Mouse (Mus musculus) testis, postnatal 10 days (tissue): ENCODE data around the gene Hhat.
A peak's percentile ranks its signal among the peaks of the same experiment; 100 is the strongest.

Experiments used
- DNase-seq: peaks from one replicate; pipeline ENCODE4 v3.0.0; 2021; ENCODE audit warnings: low spot score

The Hhat gene

DNA sequence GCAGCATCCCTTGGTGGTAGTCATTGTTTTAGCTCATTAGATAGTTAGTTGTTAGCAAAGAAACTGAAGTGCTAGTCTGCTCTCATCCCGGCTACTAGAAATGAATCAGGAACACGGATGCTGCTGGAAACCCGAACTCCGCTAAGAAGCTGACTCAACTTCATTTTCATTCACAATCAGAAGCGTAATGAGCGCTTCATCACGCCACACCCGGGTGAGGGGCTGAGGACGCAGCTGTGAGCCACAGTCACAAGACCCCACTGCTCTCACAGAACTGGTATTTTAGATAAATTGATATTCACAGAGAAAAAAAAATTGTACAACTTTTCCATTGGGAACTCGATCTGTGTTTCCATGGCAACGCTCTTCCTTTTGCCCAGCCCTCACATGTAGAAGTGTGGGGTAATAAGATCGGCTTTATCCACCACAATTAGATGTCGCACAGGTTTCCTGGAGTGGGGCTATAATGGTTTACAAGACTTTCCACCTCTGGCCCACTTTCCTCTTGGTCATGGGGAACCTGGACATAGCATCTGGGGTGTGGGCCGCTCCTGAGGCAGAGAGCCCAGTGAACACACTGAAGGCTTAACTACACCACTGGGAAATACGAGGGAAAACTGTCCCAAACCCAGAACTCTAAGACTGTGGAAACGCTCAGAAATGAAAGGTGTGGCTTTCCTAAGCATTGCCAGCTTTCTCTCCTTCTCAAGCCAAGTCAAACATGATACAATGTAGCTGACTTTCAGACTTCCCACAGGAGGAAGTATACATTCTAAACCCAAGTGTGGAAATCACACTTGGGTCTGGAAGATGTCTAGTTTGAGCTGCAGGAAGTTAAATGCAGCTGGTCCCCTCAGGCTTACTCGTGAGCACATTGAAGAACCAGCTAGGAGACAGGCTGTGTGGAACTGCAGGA lies 14.3 kb upstream of the Hhat start:
- no peak for DNase-seq

DNA sequence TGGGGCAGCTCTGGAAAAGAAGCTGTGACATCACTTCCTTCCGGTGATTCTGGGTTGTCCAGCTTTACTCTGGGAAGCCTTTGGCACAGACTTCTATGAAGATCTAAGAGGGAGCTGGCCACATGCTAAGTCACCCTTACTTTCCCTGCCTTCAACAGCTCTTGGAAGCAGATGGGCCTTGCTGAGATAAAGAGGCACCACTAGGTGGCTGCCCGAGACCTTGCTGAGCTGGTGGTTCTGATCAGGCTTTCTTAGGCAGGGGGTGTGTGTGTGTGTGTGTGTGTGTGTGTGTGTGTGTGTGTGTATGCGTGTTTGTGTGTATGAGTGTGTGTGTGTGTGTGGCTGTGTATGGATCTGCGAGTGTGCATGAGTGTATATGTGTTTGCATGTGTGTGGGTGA lies 13.4 kb upstream of the Hhat start:
- peak; percentile 66 for DNase-seq

DNA sequence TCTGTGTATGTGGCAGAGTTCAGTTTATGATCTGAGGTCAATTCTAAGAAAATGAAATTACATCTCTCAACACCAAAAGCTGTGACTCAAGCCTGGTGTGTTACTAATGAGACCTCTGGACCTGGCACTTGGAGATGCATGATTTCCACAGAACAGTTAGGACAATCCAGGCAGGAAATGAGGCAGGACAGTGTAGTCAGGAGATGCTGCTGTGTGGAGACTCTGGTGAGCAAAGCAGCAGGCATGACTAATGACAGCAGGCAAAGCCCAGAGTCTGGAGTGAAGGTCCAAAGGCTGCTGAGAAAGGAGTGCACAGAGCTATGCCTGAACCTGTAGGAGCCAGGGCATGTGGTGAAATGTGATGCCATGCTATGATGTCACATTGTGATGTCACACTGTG lies 10.2 kb upstream of the Hhat start:
- DNase-seq, result no peak

- DNase-seq, result no peak
These were observed 8.0 kb upstream of the Hhat start for GRCm38 (mm10) chr1:192778869-192779514.

DNA sequence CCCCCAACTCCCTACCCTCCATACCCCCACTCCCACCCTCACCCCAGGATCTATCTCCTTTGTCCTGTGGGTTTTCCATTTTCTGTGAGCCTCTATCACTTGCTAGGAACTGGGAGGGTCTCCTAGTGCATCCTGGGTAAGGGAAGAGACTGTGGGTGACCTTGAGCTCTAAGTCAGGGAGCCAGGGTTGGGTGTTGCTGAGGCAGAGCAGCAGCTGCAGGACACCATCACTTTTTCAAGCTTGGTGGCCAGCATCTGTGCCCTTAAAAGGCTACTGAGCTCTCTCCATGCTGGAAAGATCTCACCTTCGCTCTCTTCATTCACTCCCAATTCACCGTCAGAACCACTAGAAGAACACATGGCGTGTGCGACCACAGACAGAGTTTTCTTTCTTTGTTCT lies 7.2 kb upstream of the Hhat start:
- no peak for DNase-seq

GRCm38 (mm10) chr1:192770130-192770494 lies 911 bp downstream of the Hhat start:
- no peak for DNase-seq

DNA sequence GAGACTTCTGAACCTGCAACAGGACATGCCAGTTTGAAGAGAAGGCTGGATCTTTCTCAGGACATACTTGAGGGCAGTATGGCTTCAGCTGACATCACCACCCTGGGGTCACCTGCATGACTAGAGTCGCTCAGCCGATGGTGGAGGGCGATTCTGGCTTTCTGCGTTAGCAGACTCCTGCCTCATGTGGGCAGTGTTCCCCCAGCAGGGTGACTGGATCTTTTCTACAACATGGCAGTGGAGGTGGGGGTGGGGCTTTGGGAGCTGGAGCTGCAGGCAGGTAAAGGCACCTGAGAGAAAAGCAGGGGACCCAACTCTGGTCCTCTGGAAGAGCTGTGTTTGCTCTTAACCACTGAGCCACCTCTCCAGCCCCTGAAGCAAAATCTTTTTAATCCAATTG lies 5.5 kb downstream of the Hhat start:
- DNase-seq, result no peak

GRCm38 (mm10) chr1:192764547-192764946 lies 6.5 kb downstream of the Hhat start:
- DNase-seq, result no peak

DNA sequence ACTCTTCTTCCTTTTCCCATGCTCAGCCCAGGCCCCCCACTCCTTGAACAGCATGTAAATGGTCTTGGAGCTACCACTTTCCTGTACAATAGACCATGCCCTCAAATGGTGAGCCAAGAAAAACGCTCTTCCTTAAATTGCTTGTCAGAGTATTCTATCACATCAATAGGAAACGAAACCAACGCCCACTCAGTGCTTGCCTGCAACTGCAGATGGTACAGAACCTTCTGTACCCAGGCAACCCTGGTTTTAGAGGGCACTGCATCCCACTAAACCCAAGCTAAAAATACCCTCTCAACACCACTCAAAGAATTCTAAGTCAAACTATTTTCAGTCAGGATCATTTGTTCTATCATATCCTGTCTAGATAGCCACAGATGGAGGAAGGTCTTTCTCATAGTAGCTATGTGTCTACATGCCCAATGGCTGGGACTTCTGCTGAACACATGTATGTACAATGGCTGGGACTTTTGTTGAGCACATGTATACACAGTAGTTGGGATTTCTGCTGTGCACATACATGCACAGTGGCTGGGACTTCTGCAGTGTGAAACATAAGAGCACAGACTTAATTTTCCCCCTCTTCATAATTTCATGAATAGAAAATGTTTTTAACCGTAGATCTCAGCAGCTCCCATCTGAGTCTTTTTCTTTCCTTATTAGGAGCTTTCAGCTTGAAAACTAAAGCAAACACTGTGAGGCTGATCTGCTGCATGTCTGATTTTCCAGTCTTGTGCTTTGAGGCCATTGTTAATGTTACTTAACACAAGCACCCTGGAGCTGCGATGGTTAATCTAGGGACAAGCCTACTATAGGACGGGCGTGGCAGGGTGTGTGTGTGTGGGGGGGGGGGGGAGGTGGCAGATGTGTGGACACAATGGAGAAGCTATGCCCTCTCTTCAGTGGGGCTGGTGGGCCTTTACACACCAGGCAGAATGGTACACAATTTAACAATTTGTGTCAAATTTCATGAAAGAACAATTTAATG lies 7.8 kb downstream of the Hhat start:
- DNase-seq, result no peak

DNA sequence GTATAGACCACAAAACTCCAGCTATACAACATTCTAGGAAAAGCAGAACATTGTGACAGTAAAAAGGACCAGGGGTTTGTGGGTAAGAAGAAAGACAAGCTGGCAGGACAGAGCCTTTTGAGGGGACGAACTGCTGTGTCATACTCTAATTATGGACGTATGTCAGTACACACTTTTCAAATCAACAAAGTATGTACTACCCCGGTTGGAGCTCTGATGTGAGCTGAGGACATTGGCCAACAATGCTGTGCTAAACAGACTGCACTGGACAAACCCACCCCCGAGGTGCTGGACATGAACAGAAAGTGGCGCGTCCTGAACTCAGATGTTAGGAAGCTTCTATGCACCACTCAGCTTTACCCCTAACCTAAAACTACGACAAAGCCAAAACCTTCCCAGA lies 14.3 kb downstream of the Hhat start:
- no peak for DNase-seq

DNA sequence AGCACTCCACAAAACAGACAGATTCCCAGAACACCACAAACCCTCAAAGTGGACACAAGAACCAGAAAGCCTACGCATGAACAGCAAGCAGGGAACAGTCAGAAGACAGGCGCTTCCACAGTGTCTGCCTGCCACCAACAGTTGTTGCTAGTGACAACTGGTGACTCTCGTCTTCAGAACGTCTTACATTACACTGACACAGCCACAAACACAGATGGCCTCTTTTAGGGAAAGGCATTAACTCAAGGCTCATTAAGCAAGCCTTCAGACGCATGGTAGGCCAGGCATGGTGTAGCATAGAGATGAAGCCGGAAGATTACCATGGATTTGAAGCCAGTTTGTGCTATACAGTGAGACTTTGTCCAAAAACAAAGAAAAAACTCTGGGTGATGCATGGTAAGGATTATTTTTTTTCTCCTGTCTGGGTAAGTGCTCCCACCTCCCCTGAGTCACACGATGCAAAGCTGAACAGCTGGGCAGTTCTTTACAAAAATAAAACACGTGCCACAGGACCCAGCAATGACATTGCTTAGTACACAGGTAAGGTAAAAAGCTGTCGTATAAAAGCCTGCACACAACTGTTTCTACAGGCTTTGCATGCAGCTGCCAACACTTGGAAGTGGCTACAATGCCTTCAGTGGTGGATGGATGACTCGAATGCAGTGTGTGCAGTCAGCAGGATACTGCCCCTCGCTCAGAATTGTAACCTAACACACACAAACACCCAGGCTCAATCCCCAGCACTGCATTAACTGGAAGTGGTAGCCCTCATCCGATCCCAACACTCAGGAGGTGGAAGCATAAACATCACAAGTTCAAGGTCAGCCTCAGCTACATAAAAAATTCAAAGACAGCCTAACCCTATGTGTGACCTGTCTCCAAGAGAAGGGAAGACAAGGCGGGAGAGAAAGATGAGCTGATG lies 15.1 kb downstream of the Hhat start:
- DNase-seq, result no peak

DNA sequence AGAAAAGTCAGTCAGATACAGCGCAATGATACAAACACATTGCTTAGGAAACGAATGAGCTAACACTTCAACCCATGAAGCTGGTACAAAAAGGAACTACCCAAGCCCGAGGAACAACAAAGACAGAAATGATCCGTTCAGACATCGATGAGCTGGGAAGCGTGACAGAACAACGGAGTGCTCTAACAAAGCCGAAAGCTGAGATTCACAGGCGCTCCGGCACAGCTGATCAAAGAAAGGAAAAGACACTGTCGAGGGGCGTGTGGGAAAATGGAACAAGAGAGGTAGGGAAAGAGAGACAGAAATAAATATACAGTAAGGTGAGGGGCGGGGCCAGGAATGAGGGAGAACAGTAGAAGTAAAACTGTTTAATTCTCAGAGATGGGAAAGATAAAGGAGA lies 15.8 kb downstream of the Hhat start:
- DNase-seq, result no peak

- DNase-seq, result no peak
These were observed 16.8 kb downstream of the Hhat start for GRCm38 (mm10) chr1:192754268-192754667.

DNA sequence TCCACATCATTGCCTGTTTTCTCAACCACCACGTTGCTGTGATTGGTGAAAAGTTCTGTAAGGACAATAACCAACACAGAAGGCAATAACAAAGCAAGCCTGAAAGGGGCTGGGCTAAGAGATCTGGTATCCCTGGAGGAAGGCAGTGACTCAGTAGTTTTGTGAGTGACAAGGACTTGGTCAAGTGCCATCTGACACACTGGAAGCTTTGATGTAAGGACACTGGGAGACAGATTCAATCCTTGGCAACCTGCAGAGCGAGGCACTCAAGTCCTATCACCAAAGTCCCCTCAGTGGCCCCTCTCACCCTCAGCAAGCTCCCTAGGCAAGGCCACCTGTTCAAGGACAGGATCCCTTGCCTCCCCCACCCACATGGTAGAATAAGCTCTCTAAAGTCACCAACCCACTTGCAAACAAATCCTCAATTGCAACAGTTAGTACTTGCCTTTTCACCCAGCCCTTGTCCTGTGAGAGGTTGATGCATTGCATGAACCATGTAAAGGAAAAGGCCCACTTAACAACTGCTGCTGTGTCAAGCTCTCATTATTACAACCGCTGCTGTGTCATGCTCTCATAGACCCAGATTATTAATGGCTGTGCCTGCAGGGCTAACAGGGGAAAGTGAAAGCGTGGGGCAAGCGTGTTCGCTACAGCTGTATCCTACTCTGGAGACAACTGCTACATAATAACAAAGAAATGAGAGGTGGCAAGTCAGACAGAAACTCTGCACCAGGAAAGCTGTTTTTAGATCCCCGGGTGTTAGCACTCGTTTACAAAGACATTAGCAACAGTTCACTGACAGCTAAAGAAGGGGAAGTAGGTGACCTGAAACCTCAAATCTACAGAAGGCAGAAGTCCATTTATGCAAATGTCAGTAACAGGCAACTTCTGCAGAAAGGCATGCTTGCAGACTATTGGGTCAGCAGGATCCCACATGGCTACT lies 18.1 kb downstream of the Hhat start:
- no peak for DNase-seq

- no peak for DNase-seq
These were observed 21.0 kb downstream of the Hhat start for GRCm38 (mm10) chr1:192750042-192750437.

GRCm38 (mm10) chr1:192749270-192750041 lies 21.6 kb downstream of the Hhat start:
- DNase-seq, result no peak

GRCm38 (mm10) chr1:192746201-192746600 lies 24.8 kb downstream of the Hhat start:
- DNase-seq, result no peak

GRCm38 (mm10) chr1:192745240-192746101 lies 25.6 kb downstream of the Hhat start:
- DNase-seq, result peak; percentile 81
